9 mouse cellular contexts compared by ENCODE assay signal in genomic region chr12:39665448-39665847, GRCm38 (mm10).
DNase-seq lines count a peak whose midpoint lies in the region; ATAC-seq and TF ChIP-seq lines count a peak whose summit lies in the region.
"Had no signal": no experiment of that assay in that cellular context is flagged by ENCODE, and none has a peak within 500 bp of the region (broad histone marks: within the 10 kb centered on the region; RNA-seq: fewer than 3 reads in every experiment).

No protein-coding gene starts in this region.

- no peaks in the 10 kb centered on the region for H3K36me3 ChIP-seq in forebrain, embryonic 11.5 days (ENCODE audit: control insufficient read depth, insufficient read depth, low read length)
- H3K36me3 ChIP-seq in lung, postnatal 0 days (ENCODE audit: insufficient read depth, low read length), result no peaks in the 10 kb centered on the region
- H3K36me3 ChIP-seq: lung, embryonic 15.5 days had no signal

- no peaks in the 10 kb centered on the region for H3K27me3 ChIP-seq in forebrain, embryonic 11.5 days (ENCODE audit: control insufficient read depth, insufficient read depth, low read length)
- H3K27me3 ChIP-seq in lung, postnatal 0 days (replicated peaks; ENCODE audit: insufficient read depth, low read length), result no peaks in the 10 kb centered on the region
- H3K27me3 ChIP-seq: lung, embryonic 15.5 days had no signal

- no peaks in the 10 kb centered on the region for H3K9me3 ChIP-seq in forebrain, embryonic 11.5 days (ENCODE audit: control insufficient read depth, low read length)
- H3K9me3 ChIP-seq in lung, postnatal 0 days (ENCODE audit: low read length), result no peaks in the 10 kb centered on the region
- H3K9me3 ChIP-seq: lung, embryonic 15.5 days had no signal

- H3K9ac ChIP-seq in forebrain, embryonic 11.5 days (ENCODE audit: low read length), result no peak overlapping the region
- H3K9ac ChIP-seq in lung, postnatal 0 days (replicated peaks; ENCODE audit: low read depth), result no peak overlapping the region
- H3K9ac ChIP-seq: lung, embryonic 15.5 days had no signal

- H3K27ac ChIP-seq in forebrain, embryonic 11.5 days (ENCODE audit: low read depth, low read length), result no peak overlapping the region
- no peak overlapping the region for H3K27ac ChIP-seq in lung, postnatal 0 days (ENCODE audit: low read length)
- H3K27ac ChIP-seq: lung, embryonic 15.5 days had no signal

- ATAC-seq in forebrain, embryonic 11.5 days (replicated peaks; ENCODE audit: low FRiP score), result peak; percentile 88
- peak; percentile 97 to 100 for ATAC-seq in hematopoietic stem cell, adult 5-6 weeks (replicated peaks in 1 of 2; ENCODE audit: insufficient read depth in 1 of 2, low FRiP score in 2 of 2, low TSS enrichment in 1 of 2, low read depth in 1 of 2, poor library complexity in 2 of 2, severe bottlenecking in 2 of 2)
- ATAC-seq in lung, postnatal 0 days, result peak; percentile 69; the same call in 1 of the 2 replicates
- ATAC-seq in monocyte, adult 5-6 weeks (replicated peaks; ENCODE audit: insufficient number of reproducible peaks, low FRiP score, low TSS enrichment, poor library complexity, severe bottlenecking), result no peak

- no peak for TF ChIP-seq EP300 in lung, postnatal 0 days (IDR thresholded peaks at IDR 0.05)

- TF ChIP-seq CTCF in brain, embryonic 14.5 days (IDR thresholded peaks at IDR 0.05; ENCODE audit: borderline replicate concordance, extremely low read depth, insufficient read depth, insufficient read length), result peak; percentile 80; the same call in 1 of the 2 replicates
- TF ChIP-seq CTCF in lung, postnatal 0 days (IDR thresholded peaks at IDR 0.05), result peak; percentile 83

- H3K4me3 ChIP-seq in forebrain, embryonic 11.5 days (ENCODE audit: low read depth, low read length), result no peak overlapping the region
- H3K4me3 ChIP-seq in lung, postnatal 0 days (ENCODE audit: low read depth, low read length), result no peak overlapping the region
- H3K4me3 ChIP-seq: lung, embryonic 15.5 days had no signal

- no peaks in the 10 kb centered on the region for H3K4me1 ChIP-seq in forebrain, embryonic 11.5 days (replicated peaks; ENCODE audit: control insufficient read depth, insufficient read depth, low read length)
- no peaks in the 10 kb centered on the region for H3K4me1 ChIP-seq in lung, postnatal 0 days (ENCODE audit: insufficient read depth, low read depth, low read length)
- H3K4me1 ChIP-seq: lung, embryonic 15.5 days had no signal

- TF ChIP-seq POLR2A in brain, embryonic 14.5 days (IDR thresholded peaks at IDR 0.05; ENCODE audit: borderline replicate concordance, extremely low read depth, insufficient read depth, insufficient read length, poor library complexity, severe bottlenecking), result no peak

- WGBS in forebrain, embryonic 11.5 days, result 26% methylated on average over 4 of the region's 4 CpGs
- WGBS in large intestine, adult 2 months, result 4% methylated on average over 4 of the region's 4 CpGs
- 13% methylated on average over 4 of the region's 4 CpGs for WGBS in lung, postnatal 0 days

- peak; percentile 58 for DNase-seq in Muller cell, postnatal 12 days (ENCODE audit: inconsistent ontology term)
- peak; percentile 87 for DNase-seq in brain, embryonic 14.5 days (ENCODE audit: low read depth)
- peak; percentile 75 for DNase-seq in forebrain, embryonic 11.5 days (ENCODE audit: low spot score)
- DNase-seq in large intestine, adult 2 months (ENCODE audit: low read depth, low spot score), result peak; percentile 52
- peak; percentile 65 for DNase-seq in lung, postnatal 0 days (ENCODE audit: low spot score)
- DNase-seq in retina, postnatal 1 day, result peak; percentile 67

- H3K4me2 ChIP-seq in forebrain, embryonic 11.5 days (ENCODE audit: low read depth, low read length, severe bottlenecking), result no peak overlapping the region
- no peak overlapping the region for H3K4me2 ChIP-seq in lung, postnatal 0 days (replicated peaks; ENCODE audit: low read depth, low read length)
- H3K4me2 ChIP-seq: lung, embryonic 15.5 days had no signal
